Mouse (Mus musculus) embryonic facial prominence, embryonic 13.5 days (tissue): Measurements from ENCODE around the gene Snd1. TPM values are rescaled to one million over a fixed set of nuclear protein-coding genes. Genes with fewer than 3 reads are reported as not detected.

ENCODE experiments used
- ATAC-seq: fragments of 200-750 bp; cut with Nextera tagmentation; 2 replicates; pipeline ENCODE4 v1.8.0; 2017; ENCODE audit warnings: low read depth; ENCODE audit not compliant: insufficient number of reproducible peaks, insufficient read depth, low FRiP score, low TSS enrichment
- H3K27ac ChIP-seq: fragments of 300-500 bp; sonication (generic); 2 replicates; pipeline ENCODE4 v1.5.1; 2015; ENCODE audit warnings: moderate library complexity, mild to moderate bottlenecking, inconsistent platforms
- H3K27me3 ChIP-seq: fragments of 300-500 bp; sonication (generic); 2 replicates; pipeline ENCODE4 v1.6.1; 2015; ENCODE audit warnings: mild to moderate bottlenecking, inconsistent platforms
- H3K36me3 ChIP-seq: fragments of 300-500 bp; sonication (generic); 2 replicates; pipeline ENCODE4 v1.6.1; 2015; ENCODE audit warnings: mild to moderate bottlenecking, inconsistent platforms
- H3K4me1 ChIP-seq: fragments of 300-500 bp; sonication (generic); 2 replicates; pipeline ENCODE4 v1.6.1; 2015; ENCODE audit warnings: inconsistent platforms
- H3K4me2 ChIP-seq: fragments of 300-500 bp; sonication (generic); 2 replicates; pipeline ENCODE4 v1.6.1; 2015; ENCODE audit warnings: moderate library complexity, mild to moderate bottlenecking, inconsistent platforms
- H3K4me3 ChIP-seq: fragments of 300-500 bp; sonication (generic); 2 replicates; pipeline ENCODE4 v1.5.1; 2015; ENCODE audit warnings: mild to moderate bottlenecking, inconsistent platforms
- H3K9ac ChIP-seq: fragments of 300-500 bp; sonication (generic); 2 replicates; pipeline ENCODE4 v1.6.1; 2015; ENCODE audit warnings: mild to moderate bottlenecking, inconsistent platforms
- H3K9me3 ChIP-seq: fragments of 300-500 bp; sonication (generic); 2 replicates; pipeline ENCODE4 v1.6.1; 2016; ENCODE audit warnings: inconsistent platforms
- WGBS: fragments of 180-500 bp; shearing (Covaris S2); methylation state at CpG from one replicate; pipeline ENCODE4 v1.1.7; 2015; ENCODE audit warnings: mixed read lengths; 5-methylcytosine and 5-hydroxymethylcytosine counted together
- polyA plus RNA-seq: library from polyadenylated mRNA; unstranded; fragments of >200 nt; fragmentation: Nextera tagmentation; extraction: Ambion mirVana; gene quantifications from 2 replicates; pipeline ENCODE4 v1.2.1, GENCODE M21; 2015

Gene Snd1
- polyA plus RNA-seq, 1 experiment from 2014 or later, result 118 TPM

DNA sequence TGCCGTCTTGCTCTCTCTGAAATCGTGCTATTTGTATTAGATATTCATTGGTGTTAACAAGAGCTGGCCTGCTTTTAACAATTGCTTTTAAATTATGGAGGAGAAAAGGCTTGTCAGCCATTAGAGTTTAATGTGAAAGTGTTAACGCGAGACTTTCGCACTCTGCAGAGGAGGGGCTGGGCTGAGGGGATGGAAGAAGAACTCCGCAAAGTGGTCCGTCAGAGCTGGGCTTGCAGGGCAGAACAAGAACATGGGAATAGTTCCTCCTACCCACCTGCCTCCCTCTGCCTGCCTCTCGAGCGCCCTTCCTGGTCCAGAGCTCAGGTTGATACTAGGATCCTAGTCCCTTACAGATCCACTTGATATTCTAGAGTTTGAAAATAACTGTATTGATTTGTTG lies 472.3 kb downstream of the Snd1 start:
- no peaks in the 10 kb centered on the region for H3K36me3 ChIP-seq
- H3K9ac ChIP-seq, result no peak overlapping the region
- H3K27me3 ChIP-seq, result peaks cover 8% of the 10 kb centered on the region; the same call in 1 of the 2 replicates
- ATAC-seq, result no peak
- no peak overlapping the region for H3K4me3 ChIP-seq
- H3K27ac ChIP-seq, result no peak overlapping the region
- H3K9me3 ChIP-seq, result no peaks in the 10 kb centered on the region
- no peaks in the 10 kb centered on the region for H3K4me1 ChIP-seq
- WGBS, result 74% methylated on average over 9 of the region's 9 CpGs
- H3K4me2 ChIP-seq, result no peak overlapping the region

DNA sequence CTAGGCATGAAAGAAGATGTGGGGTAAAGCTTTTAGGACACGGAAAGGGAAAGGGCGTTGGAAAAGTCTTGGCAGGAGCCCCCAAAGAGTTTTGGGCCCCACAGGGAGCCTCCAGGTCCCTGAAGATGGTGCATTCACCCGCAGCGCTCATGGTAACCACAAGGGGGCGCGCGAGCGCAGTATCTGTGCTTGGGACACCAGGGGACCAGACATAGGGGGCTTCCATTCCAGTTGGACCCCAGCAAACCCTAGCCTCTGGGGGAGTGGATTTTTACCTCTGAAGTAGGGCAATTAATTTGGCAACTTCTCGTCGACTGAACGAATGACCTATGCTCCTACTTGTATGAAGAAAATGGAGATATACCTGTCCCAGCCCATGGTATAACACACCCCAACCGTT lies 474.3 kb downstream of the Snd1 start:
- ATAC-seq, result no peak
- 18% methylated on average over 12 of the region's 12 CpGs for WGBS

GRCm38 (mm10) chr6:28955581-28955980 lies 480.6 kb downstream of the Snd1 start:
- no peak overlapping the region for H3K4me2 ChIP-seq
- 18% methylated on average over 11 of the region's 11 CpGs for WGBS
- no peaks in the 10 kb centered on the region for H3K36me3 ChIP-seq
- H3K4me3 ChIP-seq, result no peak overlapping the region
- no peak overlapping the region for H3K9ac ChIP-seq
- no peaks in the 10 kb centered on the region for H3K4me1 ChIP-seq
- H3K27me3 ChIP-seq, result no peaks in the 10 kb centered on the region
- no peak overlapping the region for H3K27ac ChIP-seq
- no peaks in the 10 kb centered on the region; the same call in 1 of the 2 replicates for H3K9me3 ChIP-seq
- no peak for ATAC-seq

More for the DNA sequence above, 474.3 kb downstream of the Snd1 start:
- Histone ChIP-seq H3K4me3 (no peak overlapping the region), H3K4me2 (no peak overlapping the region), H3K27ac (no peak overlapping the region), H3K4me1 (no peaks in the 10 kb centered on the region), H3K9ac (no peak overlapping the region), H3K9me3 (no peaks in the 10 kb centered on the region; the same call in 1 of the 2 replicates), H3K36me3 (no peaks in the 10 kb centered on the region), H3K27me3 (peaks cover 8% of the 10 kb centered on the region; the same call in 1 of the 2 replicates)

- no peaks in the 10 kb centered on the region for H3K36me3 ChIP-seq
- H3K4me3 ChIP-seq, result no peak overlapping the region
- ATAC-seq, result no peak
- H3K4me1 ChIP-seq, result no peaks in the 10 kb centered on the region
- no peak overlapping the region for H3K9ac ChIP-seq
- H3K4me2 ChIP-seq, result no peak overlapping the region
- H3K27ac ChIP-seq, result no peak overlapping the region
- no peaks in the 10 kb centered on the region for H3K27me3 ChIP-seq
- no peaks in the 10 kb centered on the region; the same call in 1 of the 2 replicates for H3K9me3 ChIP-seq
- 56% methylated on average over 10 of the region's 10 CpGs for WGBS
These were observed 482.5 kb downstream of the Snd1 start for GRCm38 (mm10) chr6:28957486-28957885.

DNA sequence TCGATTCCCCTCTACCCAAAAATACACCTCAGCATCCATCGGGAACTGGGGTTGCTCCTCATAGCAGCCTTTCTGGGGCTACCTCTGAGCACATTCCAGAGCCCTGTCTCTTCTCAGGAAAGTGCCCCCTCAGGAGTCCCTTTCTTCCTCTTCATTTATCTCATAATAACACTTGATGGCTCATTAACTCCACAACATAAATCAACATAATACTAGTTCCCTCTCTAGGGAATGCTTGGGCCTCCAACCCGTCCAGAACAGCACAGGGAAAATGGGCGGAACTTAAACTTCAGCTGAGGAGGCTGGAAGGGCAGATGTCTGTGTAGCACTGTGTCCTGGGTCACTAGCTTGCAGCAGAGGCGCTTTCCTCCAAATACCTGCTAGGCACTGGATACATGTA lies 488.2 kb downstream of the Snd1 start:
- Histone ChIP-seq H3K9me3 (no peaks in the 10 kb centered on the region), H3K4me3 (no peak overlapping the region), H3K4me1 (no peaks in the 10 kb centered on the region), H3K4me2 (no peak overlapping the region), H3K27ac (no peak overlapping the region), H3K27me3 (no peaks in the 10 kb centered on the region), H3K9ac (no peak overlapping the region), H3K36me3 (no peaks in the 10 kb centered on the region)
- no peak for ATAC-seq
- 61% methylated on average over 5 of the region's 5 CpGs for WGBS

DNA sequence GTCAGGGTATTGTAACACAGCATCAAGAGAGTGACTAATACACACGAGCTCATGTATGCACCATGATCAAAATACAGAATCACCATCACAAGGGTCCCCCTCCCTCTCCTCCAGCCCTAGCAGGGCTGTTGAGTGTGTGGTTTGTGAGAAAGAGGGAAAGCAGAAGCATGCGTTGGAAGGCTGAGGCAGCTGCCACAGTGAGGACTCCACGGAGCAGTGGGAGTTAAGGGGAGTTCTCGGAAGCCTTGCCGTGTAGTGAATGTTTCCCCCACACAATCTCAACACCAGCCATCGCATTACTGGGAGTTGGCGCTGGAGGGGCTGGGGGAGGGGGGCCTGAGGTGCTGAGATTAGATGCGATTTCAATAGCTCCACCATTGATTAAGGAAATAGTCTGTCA lies 490.3 kb downstream of the Snd1 start:
- Histone ChIP-seq H3K4me1 (no peaks in the 10 kb centered on the region), H3K4me2 (no peak overlapping the region), H3K9me3 (no peaks in the 10 kb centered on the region), H3K36me3 (no peaks in the 10 kb centered on the region), H3K9ac (no peak overlapping the region), H3K4me3 (no peak overlapping the region), H3K27me3 (no peaks in the 10 kb centered on the region), H3K27ac (no peak overlapping the region)
- WGBS, result 52% methylated on average over 8 of the region's 8 CpGs
- ATAC-seq, result no peak

DNA sequence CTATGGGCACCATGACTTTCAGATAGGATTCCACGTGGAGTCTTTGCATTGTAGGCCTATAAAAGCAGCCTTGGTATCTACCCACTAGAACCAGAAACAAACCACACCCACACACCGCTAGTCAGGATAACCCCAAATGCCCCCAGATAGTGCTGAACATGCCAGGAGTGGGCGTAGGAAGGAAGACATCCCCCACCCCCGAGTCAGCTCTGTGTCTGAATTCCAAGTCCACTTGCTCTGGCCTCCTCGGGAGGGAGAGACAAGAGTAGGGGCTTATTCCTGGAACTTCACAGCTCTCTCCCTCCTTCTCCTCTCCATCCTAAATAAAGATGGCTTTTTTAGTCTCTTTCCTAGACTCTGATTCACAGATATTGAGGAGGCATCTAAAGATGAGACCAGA lies 494.7 kb downstream of the Snd1 start:
- no peaks in the 10 kb centered on the region for H3K36me3 ChIP-seq
- no peak overlapping the region for H3K27ac ChIP-seq
- no peaks in the 10 kb centered on the region for H3K27me3 ChIP-seq
- no peak overlapping the region for H3K9ac ChIP-seq
- H3K9me3 ChIP-seq, result no peaks in the 10 kb centered on the region
- 63% methylated on average over 5 of the region's 5 CpGs for WGBS
- no peak overlapping the region for H3K4me3 ChIP-seq
- no peak for ATAC-seq
- H3K4me1 ChIP-seq, result no peaks in the 10 kb centered on the region
- H3K4me2 ChIP-seq, result no peak overlapping the region

DNA sequence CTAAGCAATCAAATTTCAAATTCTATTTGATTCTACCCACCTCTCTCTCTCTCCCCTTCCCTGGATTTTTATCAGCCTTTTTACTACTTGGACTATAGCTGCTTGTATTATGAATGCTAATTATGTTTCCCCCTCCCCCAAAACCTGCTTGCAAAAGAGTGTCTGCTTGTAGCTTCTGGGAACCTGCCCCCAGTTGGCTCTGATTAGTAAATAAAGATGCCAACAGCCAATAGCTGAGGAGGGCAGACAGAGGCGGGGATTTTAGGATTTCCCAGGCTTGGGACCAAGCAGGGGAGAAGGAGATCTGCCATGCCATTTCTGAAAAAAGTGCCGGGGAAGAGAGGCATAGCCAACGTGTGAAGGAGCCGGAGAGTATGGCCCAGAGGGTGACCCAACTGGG lies 495.8 kb downstream of the Snd1 start:
- H3K9me3 ChIP-seq, result no peaks in the 10 kb centered on the region
- no peak overlapping the region for H3K9ac ChIP-seq
- no peak overlapping the region for H3K4me3 ChIP-seq
- no peak for ATAC-seq
- no peak overlapping the region for H3K27ac ChIP-seq
- H3K27me3 ChIP-seq, result no peaks in the 10 kb centered on the region
- H3K4me1 ChIP-seq, result no peaks in the 10 kb centered on the region
- H3K36me3 ChIP-seq, result no peaks in the 10 kb centered on the region
- H3K4me2 ChIP-seq, result no peak overlapping the region
- WGBS, result 48% methylated on average over 4 of the region's 4 CpGs

DNA sequence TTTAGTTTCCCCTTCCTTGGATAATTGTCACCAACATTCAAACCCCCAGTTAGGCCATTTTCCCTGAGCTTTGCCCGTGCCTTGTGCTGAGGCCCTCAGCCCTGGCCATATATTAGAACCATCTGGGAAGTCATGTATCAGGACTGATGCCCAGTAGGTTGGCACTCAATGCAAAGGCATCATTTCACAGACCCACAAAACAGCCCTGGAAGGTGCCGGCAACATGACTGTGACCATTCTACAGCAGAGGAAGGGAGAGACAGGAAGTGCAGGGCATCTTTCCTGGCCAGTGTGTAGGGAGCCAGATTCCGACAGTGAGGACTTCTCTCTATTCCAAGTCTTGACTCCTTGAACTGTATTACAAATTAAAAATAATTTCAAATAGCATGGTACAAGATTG lies 499.6 kb downstream of the Snd1 start:
- H3K4me3 ChIP-seq, result no peak overlapping the region
- peaks cover 31% of the 10 kb centered on the region for H3K27me3 ChIP-seq
- H3K9me3 ChIP-seq, result no peaks in the 10 kb centered on the region
- 78% methylated on average over 3 of the region's 3 CpGs for WGBS
- no peaks in the 10 kb centered on the region for H3K4me1 ChIP-seq
- no peak overlapping the region for H3K4me2 ChIP-seq
- ATAC-seq, result no peak
- H3K36me3 ChIP-seq, result no peaks in the 10 kb centered on the region
- H3K9ac ChIP-seq, result no peak overlapping the region
- H3K27ac ChIP-seq, result no peak overlapping the region

DNA sequence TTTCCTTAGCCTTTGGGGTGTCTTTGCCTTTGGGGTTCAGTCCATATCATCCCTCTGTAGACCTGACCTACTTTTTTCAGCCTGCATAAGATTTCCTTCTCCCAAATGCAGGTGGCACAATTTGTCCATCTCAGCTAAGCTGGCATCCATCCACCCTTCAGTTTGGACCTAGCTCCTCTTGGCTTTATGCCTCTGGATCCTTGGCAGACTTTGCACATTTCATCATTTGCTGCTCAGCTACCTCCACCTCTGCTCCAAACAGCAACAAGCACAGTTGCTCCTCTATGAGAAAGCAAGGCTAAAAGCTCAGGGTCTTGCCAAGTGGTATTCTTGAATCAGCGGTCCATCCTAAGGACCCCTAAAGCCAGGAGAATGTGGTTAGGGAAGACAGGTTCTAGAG lies 500.2 kb downstream of the Snd1 start:
- WGBS, result 95% methylated on average over 1 of the region's 1 CpGs
- ATAC-seq, result no peak
- no peak overlapping the region for H3K4me2 ChIP-seq

DNA sequence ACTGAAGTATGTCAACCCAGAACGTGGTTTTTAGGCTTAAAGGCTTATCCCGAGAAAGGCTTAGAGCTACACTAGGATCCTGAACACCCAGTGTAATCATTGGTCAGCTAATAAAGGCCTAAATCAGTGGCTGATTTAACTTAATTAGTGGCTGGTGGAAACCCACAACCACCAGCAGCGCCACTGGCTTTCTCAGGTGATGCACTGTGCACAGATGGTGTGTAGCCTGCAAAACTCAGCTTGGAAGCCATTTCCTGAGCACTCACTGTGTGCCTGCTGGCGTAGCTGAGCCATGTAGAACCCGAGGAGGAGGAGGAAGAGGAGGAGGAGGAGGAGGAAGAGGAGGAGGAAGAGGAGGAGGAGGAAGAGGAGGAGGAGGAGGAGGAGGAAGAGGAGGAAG lies 503.1 kb downstream of the Snd1 start:
- Histone ChIP-seq H3K4me3 (no peak overlapping the region), H3K4me1 (peaks cover 15% of the 10 kb centered on the region), H3K27me3 (peaks cover 66% of the 10 kb centered on the region), H3K4me2 (no peak overlapping the region), H3K9ac (no peak overlapping the region), H3K9me3 (no peaks in the 10 kb centered on the region), H3K27ac (no peak overlapping the region), H3K36me3 (no peaks in the 10 kb centered on the region)
- no peak for ATAC-seq
- WGBS, result 55% methylated on average over 5 of the region's 5 CpGs

More for the DNA sequence above, 500.2 kb downstream of the Snd1 start:
- Histone ChIP-seq H3K27ac (no peak overlapping the region), H3K9me3 (no peaks in the 10 kb centered on the region), H3K27me3 (peaks cover 37% of the 10 kb centered on the region), H3K4me1 (peaks cover under 1% of the 10 kb centered on the region; the same call in 1 of the 2 replicates), H3K9ac (no peak overlapping the region), H3K36me3 (no peaks in the 10 kb centered on the region), H3K4me3 (no peak overlapping the region)

DNA sequence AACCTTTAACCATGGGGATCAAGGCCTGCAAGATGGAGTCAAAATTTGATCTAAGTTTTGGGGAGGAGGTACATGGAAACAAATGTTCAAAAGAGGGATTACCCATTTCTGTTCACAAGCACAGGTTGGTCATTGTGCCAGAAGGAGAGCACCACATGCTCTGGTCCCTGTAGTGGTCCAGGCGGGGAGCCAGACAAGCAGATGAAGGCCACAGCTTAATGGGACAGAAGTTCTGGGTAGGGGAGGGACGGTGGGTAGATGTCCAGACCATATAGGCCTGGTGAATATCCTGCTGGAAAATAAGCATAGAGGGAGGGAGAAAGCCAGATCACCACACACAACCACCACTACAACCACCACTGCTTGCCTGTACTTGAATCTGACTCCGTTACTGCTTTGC lies 503.9 kb downstream of the Snd1 start:
- H3K4me3 ChIP-seq, result no peak overlapping the region
- 76% methylated on average over 3 of the region's 3 CpGs for WGBS
- H3K9ac ChIP-seq, result no peak overlapping the region
- no peaks in the 10 kb centered on the region for H3K36me3 ChIP-seq
- H3K4me1 ChIP-seq, result peaks cover 15% of the 10 kb centered on the region
- H3K4me2 ChIP-seq, result no peak overlapping the region
- no peaks in the 10 kb centered on the region for H3K9me3 ChIP-seq
- H3K27me3 ChIP-seq, result peaks cover 74% of the 10 kb centered on the region
- no peak overlapping the region for H3K27ac ChIP-seq
- no peak for ATAC-seq

DNA sequence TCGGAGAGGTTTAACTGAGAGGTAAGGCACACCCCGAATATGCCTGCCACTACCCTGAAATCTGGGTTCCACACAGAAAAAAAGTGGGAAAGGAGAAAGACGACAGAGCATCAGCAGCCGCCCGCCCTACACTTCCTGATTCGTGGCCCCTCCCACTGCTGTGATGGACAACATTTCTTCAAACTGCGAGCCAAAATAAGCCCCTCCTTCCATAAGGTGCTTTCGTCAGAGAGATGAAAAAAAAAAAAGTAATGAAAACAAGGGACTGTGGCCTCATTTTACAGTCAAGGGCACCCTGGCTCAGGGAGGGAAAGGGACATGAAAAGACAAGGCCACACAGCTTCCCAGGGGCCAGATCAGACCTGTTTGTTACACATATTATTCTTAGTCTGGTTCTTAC lies 504.6 kb downstream of the Snd1 start:
- 52% methylated on average over 8 of the region's 8 CpGs for WGBS
- no peaks in the 10 kb centered on the region for H3K36me3 ChIP-seq
- H3K4me1 ChIP-seq, result peaks cover 15% of the 10 kb centered on the region
- no peaks in the 10 kb centered on the region for H3K9me3 ChIP-seq
- no peak overlapping the region for H3K9ac ChIP-seq
- H3K4me2 ChIP-seq, result no peak overlapping the region
- H3K27ac ChIP-seq, result no peak overlapping the region
- H3K27me3 ChIP-seq, result peaks cover 78% of the 10 kb centered on the region
- no peak for ATAC-seq
- H3K4me3 ChIP-seq, result no peak overlapping the region
